Mouse (Mus musculus): ENCODE results near the gene Fam189a1. TPM values are rescaled to one million over a fixed set of nuclear protein-coding genes. Genes with fewer than 3 reads are reported as not detected.
A peak's percentile ranks its signal among the peaks of the same experiment; 100 is the strongest.

The Fam189a1 gene
- total RNA-seq, 2 experiments from 2014 or later: 68.2 to 70.8 TPM

- DNase-seq: peak in 1 of 2 experiments; percentile 56
These were observed 430.2 kb downstream of the Fam189a1 start for GRCm38 (mm10) chr7:64725967-64726695.

GRCm38 (mm10) chr7:64724409-64724808 lies 432.0 kb downstream of the Fam189a1 start:
- DNase-seq: no peak

GRCm38 (mm10) chr7:64723313-64723712 lies 433.1 kb downstream of the Fam189a1 start:
- DNase-seq: no peak

- DNase-seq: no peak
These were observed 440.1 kb downstream of the Fam189a1 start for GRCm38 (mm10) chr7:64716286-64716685.

- DNase-seq: no peak
These were observed 446.7 kb downstream of the Fam189a1 start for GRCm38 (mm10) chr7:64709520-64710262.

- DNase-seq: no peak
These were observed 448.2 kb downstream of the Fam189a1 start for GRCm38 (mm10) chr7:64708176-64708575.

Small RNAs within 50 kb of the gene (microRNA-seq; reads per million reads assigned to microRNA genes)
- 0 reads per million in 2 experiments for gene Gm25249

All from layer of hippocampus, postnatal 36 days (tissue).